Mouse (Mus musculus): Measurements from ENCODE around the gene Wdr20. TPM values are rescaled to one million over a fixed set of nuclear protein-coding genes. Genes with fewer than 3 reads are reported as not detected.

The Wdr20 gene
- polyA plus RNA-seq, 1 experiment, result 15.0 TPM

DNA sequence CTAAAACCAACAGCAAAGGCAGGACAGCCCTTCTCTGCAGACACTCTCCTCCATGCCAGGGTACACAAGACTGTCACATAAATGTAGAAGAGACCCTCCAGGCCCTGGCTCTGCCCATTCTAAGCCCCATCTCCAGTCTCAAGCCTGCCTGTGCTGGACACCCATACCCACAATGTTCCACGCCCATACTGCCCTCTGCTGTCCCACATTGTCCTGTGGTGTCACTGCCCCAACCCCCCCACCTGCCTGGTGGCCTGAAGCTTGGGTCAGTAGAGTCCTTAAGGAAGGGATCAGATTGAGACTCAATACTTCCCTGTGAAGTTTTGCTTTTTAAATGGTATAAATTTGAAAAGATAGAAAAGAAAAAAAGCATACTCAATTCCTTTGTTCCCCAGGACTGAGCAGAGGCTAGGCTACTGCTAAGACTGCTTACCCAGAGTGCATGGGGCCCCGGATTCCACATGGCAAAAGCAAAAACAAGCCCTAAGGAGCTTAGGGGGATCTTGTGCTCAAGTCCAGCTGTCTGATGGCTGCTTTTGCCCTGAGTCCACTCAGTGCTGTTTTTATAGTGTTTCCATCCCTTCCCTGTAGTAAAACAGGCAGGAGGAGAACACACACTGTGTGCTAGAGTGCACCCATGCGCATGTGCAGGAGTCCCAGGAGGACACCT is 68.7 kb downstream of the Wdr20 start:
- Histone ChIP-seq H3K36me3 (ENCODE audit: control insufficient read depth, insufficient read depth, low read length) (no peaks in the 10 kb centered on the region; the same call in 1 of the 2 replicates), H3K4me1 (ENCODE audit: control insufficient read depth, insufficient read depth, low read length) (no peaks in the 10 kb centered on the region), H3K27me3 (ENCODE audit: control insufficient read depth, insufficient read depth, low read length) (no peaks in the 10 kb centered on the region), H3K27ac (ENCODE audit: control insufficient read depth, insufficient read depth, low read depth, low read length) (no peak overlapping the region), H3K4me3 (ENCODE audit: control insufficient read depth, low read depth, low read length) (no peak overlapping the region)
- no peak for TF ChIP-seq POLR2A (IDR thresholded peaks at IDR 0.05; ENCODE audit: control insufficient read depth, low read depth, low read length)
- no peak; the same call in 1 of the 2 replicates for TF ChIP-seq CTCF (IDR thresholded peaks at IDR 0.05; ENCODE audit: control insufficient read depth, insufficient read depth, insufficient replicate concordance, low read depth, low read length)

DNA sequence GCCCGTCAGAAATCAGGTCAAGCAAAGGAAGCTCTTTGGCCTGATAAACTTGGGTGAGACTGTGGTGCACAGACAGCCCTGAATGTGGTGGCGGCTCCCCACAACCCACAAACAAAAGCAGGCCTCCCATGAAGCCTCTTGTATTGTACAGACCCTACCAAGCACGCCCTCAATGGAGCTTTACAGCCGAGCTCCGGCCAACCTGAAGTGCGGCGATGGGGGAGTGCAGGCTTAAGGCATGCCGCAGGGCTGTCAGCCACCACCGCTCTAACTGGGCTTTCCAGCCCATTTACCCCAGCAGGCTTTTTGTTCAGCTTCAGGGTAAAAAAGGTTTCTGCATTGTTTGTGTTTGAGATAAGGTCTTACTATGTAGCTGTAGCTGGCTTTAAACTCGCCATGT is 70.7 kb downstream of the Wdr20 start:
- no peaks in the 10 kb centered on the region for H3K4me1 ChIP-seq (ENCODE audit: control insufficient read depth, insufficient read depth, low read length)
- H3K36me3 ChIP-seq (ENCODE audit: control insufficient read depth, insufficient read depth, low read length), result no peaks in the 10 kb centered on the region; the same call in 1 of the 2 replicates
- H3K27me3 ChIP-seq (ENCODE audit: control insufficient read depth, insufficient read depth, low read length), result no peaks in the 10 kb centered on the region
- no peak overlapping the region for H3K4me3 ChIP-seq (ENCODE audit: control insufficient read depth, low read depth, low read length)
- H3K27ac ChIP-seq (ENCODE audit: control insufficient read depth, insufficient read depth, low read depth, low read length), result no peak overlapping the region
- no peak for TF ChIP-seq CTCF (IDR thresholded peaks at IDR 0.05; ENCODE audit: control insufficient read depth, insufficient read depth, insufficient replicate concordance, low read depth, low read length)
- TF ChIP-seq POLR2A (IDR thresholded peaks at IDR 0.05; ENCODE audit: control insufficient read depth, low read depth, low read length), result no peak

DNA sequence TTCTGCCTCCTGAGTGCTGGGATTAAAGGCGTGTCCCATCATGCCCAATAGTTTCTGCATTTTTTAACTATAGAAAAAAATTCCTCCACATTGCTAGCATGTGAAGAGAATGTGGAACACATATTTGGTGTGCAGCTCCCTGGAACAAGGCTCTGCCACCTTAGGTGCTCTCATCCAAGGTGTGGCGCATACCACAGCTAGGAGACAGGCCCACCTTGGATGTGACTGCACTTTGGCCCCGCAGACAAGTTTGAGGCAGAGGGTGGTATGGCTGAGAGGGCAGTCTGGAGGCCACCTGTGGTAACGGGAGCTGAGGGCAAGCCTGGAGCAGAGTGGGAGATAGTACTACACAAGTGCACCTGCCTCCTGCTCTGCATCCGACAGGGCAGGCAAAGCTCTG is 71.1 kb downstream of the Wdr20 start:
- no peak for TF ChIP-seq CTCF (IDR thresholded peaks at IDR 0.05; ENCODE audit: control insufficient read depth, insufficient read depth, insufficient replicate concordance, low read depth, low read length)
- TF ChIP-seq POLR2A (IDR thresholded peaks at IDR 0.05; ENCODE audit: control insufficient read depth, low read depth, low read length), result no peak
- H3K27ac ChIP-seq (ENCODE audit: control insufficient read depth, insufficient read depth, low read depth, low read length), result no peak overlapping the region
- H3K36me3 ChIP-seq (ENCODE audit: control insufficient read depth, insufficient read depth, low read length), result no peaks in the 10 kb centered on the region; the same call in 1 of the 2 replicates
- H3K4me3 ChIP-seq (ENCODE audit: control insufficient read depth, low read depth, low read length), result no peak overlapping the region
- H3K27me3 ChIP-seq (ENCODE audit: control insufficient read depth, insufficient read depth, low read length), result no peaks in the 10 kb centered on the region
- H3K4me1 ChIP-seq (ENCODE audit: control insufficient read depth, insufficient read depth, low read length), result no peaks in the 10 kb centered on the region

DNA sequence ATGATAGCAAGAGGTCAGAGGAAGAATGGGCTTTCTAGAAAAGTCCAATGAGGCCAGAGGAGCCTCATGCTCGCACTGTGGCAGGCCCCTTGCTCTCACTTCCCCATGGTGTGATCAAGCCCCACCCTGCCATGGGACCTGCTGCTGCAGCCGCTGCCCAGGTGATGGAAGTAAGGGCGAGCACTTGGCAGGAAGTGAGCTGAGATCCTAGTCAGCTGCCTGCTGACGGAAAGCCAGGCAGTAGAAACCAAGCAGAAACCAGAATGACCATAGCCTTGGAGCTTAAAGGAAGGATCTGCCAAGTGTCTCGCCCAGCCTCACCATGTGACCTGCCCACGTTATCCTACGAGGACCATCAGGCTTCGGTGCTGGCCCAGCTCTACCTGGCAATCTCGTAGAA is 75.4 kb downstream of the Wdr20 start:
- Histone ChIP-seq H3K36me3 (ENCODE audit: control insufficient read depth, insufficient read depth, low read length) (no peaks in the 10 kb centered on the region), H3K27me3 (ENCODE audit: control insufficient read depth, insufficient read depth, low read length) (no peaks in the 10 kb centered on the region), H3K4me3 (ENCODE audit: control insufficient read depth, low read depth, low read length) (no peak overlapping the region), H3K4me1 (ENCODE audit: control insufficient read depth, insufficient read depth, low read length) (no peaks in the 10 kb centered on the region), H3K27ac (ENCODE audit: control insufficient read depth, insufficient read depth, low read depth, low read length) (no peak overlapping the region)
- TF ChIP-seq CTCF (IDR thresholded peaks at IDR 0.05; ENCODE audit: control insufficient read depth, insufficient read depth, insufficient replicate concordance, low read depth, low read length) (no peak), POLR2A (IDR thresholded peaks at IDR 0.05; ENCODE audit: control insufficient read depth, low read depth, low read length) (no peak)

DNA sequence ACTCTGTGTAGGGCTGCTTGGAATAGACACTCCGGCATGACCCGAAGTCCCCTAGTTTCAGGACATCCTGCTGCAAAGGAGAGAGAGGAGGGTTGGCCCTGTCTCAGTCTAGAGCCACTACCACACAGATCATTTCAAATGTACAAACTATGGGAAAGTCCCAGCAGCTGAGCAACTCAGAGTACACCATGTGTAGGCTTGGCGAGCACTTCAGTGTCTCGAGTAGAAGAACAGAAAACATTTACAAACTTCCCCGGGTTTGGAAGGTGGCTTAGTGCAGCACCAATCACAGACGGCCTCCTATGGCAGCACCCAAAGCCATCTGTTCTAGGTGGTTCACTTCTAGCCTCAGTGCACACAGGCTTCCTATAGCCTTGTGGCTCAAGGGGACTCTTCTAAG is 75.9 kb downstream of the Wdr20 start:
- Histone ChIP-seq H3K4me3 (ENCODE audit: control insufficient read depth, low read depth, low read length) (no peak overlapping the region), H3K36me3 (ENCODE audit: control insufficient read depth, insufficient read depth, low read length) (no peaks in the 10 kb centered on the region), H3K27me3 (ENCODE audit: control insufficient read depth, insufficient read depth, low read length) (no peaks in the 10 kb centered on the region), H3K4me1 (ENCODE audit: control insufficient read depth, insufficient read depth, low read length) (no peaks in the 10 kb centered on the region), H3K27ac (ENCODE audit: control insufficient read depth, insufficient read depth, low read depth, low read length) (no peak overlapping the region)
- TF ChIP-seq CTCF (IDR thresholded peaks at IDR 0.05; ENCODE audit: control insufficient read depth, insufficient read depth, insufficient replicate concordance, low read depth, low read length) (no peak), POLR2A (IDR thresholded peaks at IDR 0.05; ENCODE audit: control insufficient read depth, low read depth, low read length) (no peak)

DNA sequence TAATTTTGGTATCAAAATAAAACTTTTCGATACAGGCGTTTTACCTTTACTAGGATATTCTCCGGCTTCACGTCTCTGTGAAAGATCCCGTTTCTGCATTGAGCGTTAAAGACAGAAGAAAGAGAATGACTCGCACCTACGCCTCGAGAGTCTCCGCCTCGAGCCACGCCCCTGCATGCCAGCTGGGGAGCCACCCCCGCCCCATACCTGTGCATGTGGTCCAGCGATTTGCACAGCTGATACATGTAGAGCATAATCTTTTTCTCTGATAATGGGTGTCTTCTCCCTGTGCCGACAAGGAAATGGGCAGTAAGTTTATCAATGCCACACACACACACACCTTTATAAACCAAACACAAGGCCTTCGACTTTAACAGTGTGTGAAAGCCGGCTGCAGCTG is 77.2 kb downstream of the Wdr20 start:
- Histone ChIP-seq H3K27me3 (ENCODE audit: control insufficient read depth, insufficient read depth, low read length) (no peaks in the 10 kb centered on the region), H3K4me1 (ENCODE audit: control insufficient read depth, insufficient read depth, low read length) (no peaks in the 10 kb centered on the region), H3K36me3 (ENCODE audit: control insufficient read depth, insufficient read depth, low read length) (no peaks in the 10 kb centered on the region), H3K4me3 (ENCODE audit: control insufficient read depth, low read depth, low read length) (no peak overlapping the region), H3K27ac (ENCODE audit: control insufficient read depth, insufficient read depth, low read depth, low read length) (no peak overlapping the region)
- TF ChIP-seq CTCF (IDR thresholded peaks at IDR 0.05; ENCODE audit: control insufficient read depth, insufficient read depth, insufficient replicate concordance, low read depth, low read length) (no peak), POLR2A (IDR thresholded peaks at IDR 0.05; ENCODE audit: control insufficient read depth, low read depth, low read length) (no peak)

DNA sequence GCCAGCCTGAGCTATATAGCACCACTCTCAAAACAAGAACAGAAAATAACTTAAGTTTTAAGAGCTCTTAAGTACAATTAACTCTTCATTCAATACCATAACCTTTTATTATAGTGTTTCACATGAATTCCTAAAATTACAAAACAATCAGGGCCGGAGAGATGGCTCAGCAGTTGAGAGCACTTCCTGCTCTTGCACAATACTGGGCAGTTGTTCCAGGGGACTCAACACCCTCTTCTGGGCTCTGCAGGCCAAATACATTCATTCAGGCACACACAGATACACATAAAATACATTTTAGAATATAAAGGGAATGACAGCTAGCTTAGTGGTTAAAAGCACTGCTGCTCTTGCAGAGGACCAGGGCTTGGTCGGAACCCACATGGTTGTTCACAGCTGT is 79.1 kb downstream of the Wdr20 start:
- Histone ChIP-seq H3K27me3 (ENCODE audit: control insufficient read depth, insufficient read depth, low read length) (no peaks in the 10 kb centered on the region), H3K36me3 (ENCODE audit: control insufficient read depth, insufficient read depth, low read length) (no peaks in the 10 kb centered on the region), H3K4me1 (ENCODE audit: control insufficient read depth, insufficient read depth, low read length) (no peaks in the 10 kb centered on the region), H3K27ac (ENCODE audit: control insufficient read depth, insufficient read depth, low read depth, low read length) (no peak overlapping the region), H3K4me3 (ENCODE audit: control insufficient read depth, low read depth, low read length) (no peak overlapping the region)
- TF ChIP-seq CTCF (IDR thresholded peaks at IDR 0.05; ENCODE audit: control insufficient read depth, insufficient read depth, insufficient replicate concordance, low read depth, low read length) (no peak), POLR2A (IDR thresholded peaks at IDR 0.05; ENCODE audit: control insufficient read depth, low read depth, low read length) (no peak)

Measured in testis, adult 2 months (tissue).